Mouse (Mus musculus): ENCODE data around the gene Gm4565. TPM values are rescaled to one million over a fixed set of nuclear protein-coding genes. Genes with fewer than 3 reads are reported as not detected.
"Not testable (repeated sequence)": the region's sequence is repeated elsewhere in the genome, so short reads cannot be mapped to it uniquely, and the experiment has no call there.

Gene Gm4565
- total RNA-seq (2015): not detected in 2 replicates
- not detected in 2 replicates for total RNA-seq (2017)

DNA sequence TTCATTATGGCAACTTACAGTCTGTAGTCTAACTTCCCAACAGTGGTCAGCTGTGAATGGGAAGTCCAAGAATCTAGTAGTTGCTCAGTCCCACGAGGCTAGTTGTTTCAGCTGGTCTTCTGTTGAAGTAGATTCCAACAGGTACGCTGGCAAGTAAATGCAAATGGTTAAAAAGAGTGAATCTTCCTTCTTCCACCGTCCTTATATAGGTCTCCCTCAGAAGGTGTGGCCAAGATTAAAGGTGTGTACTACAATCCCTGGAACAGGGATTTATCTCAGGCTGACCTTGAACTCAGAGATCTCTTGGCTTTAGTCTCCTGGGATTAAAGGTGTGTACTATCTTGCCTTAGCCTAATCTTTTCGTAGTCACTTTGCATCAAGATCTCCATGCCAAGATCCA is at the start of gene Gm4565:
Gene Gm4565, minus strand, starts transcription at position 101 of the 400 bp plus-strand sequence.
- ATAC-seq (ENCODE audit: poor library complexity, severe bottlenecking): not testable (repeated sequence)

GRCm38 (mm10) chr7:22565243-22565642 is 22.7 kb downstream of the Gm4565 start, which contains the start of gene Gm4201:
TSS of gene Gm4201 (minus strand) at chr7:22565343.
- not testable (repeated sequence) for ATAC-seq (ENCODE audit: poor library complexity, severe bottlenecking)

- ATAC-seq (ENCODE audit: poor library complexity, severe bottlenecking): not testable (repeated sequence)
Measured at GRCm38 (mm10) chr7:22534787-22535186, 53.1 kb downstream of the Gm4565 start, which contains the start of gene Gm8677. TSS of gene Gm8677 (minus strand) at chr7:22534887.

Other genes starting within 250 kb of the Gm4565 start
- gene Gm8660, start 217.1 kb downstream of the Gm4565 start, total RNA-seq (2015): not detected in 2 replicates
- not detected in 2 replicates for gene Gm8660, start 217.1 kb downstream of the Gm4565 start, total RNA-seq (2017)
- not detected in 2 replicates for gene Vmn1r148, start 174.5 kb downstream of the Gm4565 start, total RNA-seq (2015)
- gene Vmn1r148, start 174.5 kb downstream of the Gm4565 start, total RNA-seq (2017): not detected in 2 replicates
- not detected in 2 replicates for gene Vmn1r149, start 149.9 kb downstream of the Gm4565 start, total RNA-seq (2015)
- not detected in 2 replicates for gene Vmn1r149, start 149.9 kb downstream of the Gm4565 start, total RNA-seq (2017)
- gene Gm10665, start 124.1 kb downstream of the Gm4565 start, total RNA-seq (2015): not detected in 2 replicates
- not detected in 2 replicates for gene Gm10665, start 124.1 kb downstream of the Gm4565 start, total RNA-seq (2017)
- not detected in 2 replicates for gene Vmn1r151, start 88.4 kb downstream of the Gm4565 start, total RNA-seq (2015)
- not detected in 2 replicates for gene Vmn1r151, start 88.4 kb downstream of the Gm4565 start, total RNA-seq (2017)
- gene Vmn1r152, start 65.2 kb downstream of the Gm4565 start, total RNA-seq (2015): not detected in 2 replicates
- not detected in 2 replicates for gene Vmn1r152, start 65.2 kb downstream of the Gm4565 start, total RNA-seq (2017)
- gene Gm8677, start 53.2 kb downstream of the Gm4565 start, total RNA-seq (2015): not detected in 2 replicates
- not detected in 2 replicates for gene Gm8677, start 53.2 kb downstream of the Gm4565 start, total RNA-seq (2017)
- gene Gm4201, start 22.8 kb downstream of the Gm4565 start, total RNA-seq (2015): not detected in 2 replicates
- not detected in 2 replicates for gene Gm4201, start 22.8 kb downstream of the Gm4565 start, total RNA-seq (2017)
- not detected in 2 replicates for gene Vmn1r155, start 69.9 kb upstream of the Gm4565 start, total RNA-seq (2015)
- not detected in 2 replicates for gene Vmn1r155, start 69.9 kb upstream of the Gm4565 start, total RNA-seq (2017)
- gene Gm8693, start 104.2 kb upstream of the Gm4565 start, total RNA-seq (2015): not detected in 2 replicates
- not detected in 2 replicates for gene Gm8693, start 104.2 kb upstream of the Gm4565 start, total RNA-seq (2017)
- gene Gm4567, start 131.6 kb upstream of the Gm4565 start, total RNA-seq (2015): not detected in 2 replicates
- not detected in 2 replicates for gene Gm4567, start 131.6 kb upstream of the Gm4565 start, total RNA-seq (2017)
- not detected in 2 replicates for gene Vmn1r157, start 173.6 kb upstream of the Gm4565 start, total RNA-seq (2015)
- not detected in 2 replicates for gene Vmn1r157, start 173.6 kb upstream of the Gm4565 start, total RNA-seq (2017)
- not detected in 2 replicates for gene Vmn1r158, start 202.7 kb upstream of the Gm4565 start, total RNA-seq (2015)
- not detected in 2 replicates for gene Vmn1r158, start 202.7 kb upstream of the Gm4565 start, total RNA-seq (2017)

All from megakaryocyte, adult 5-6 weeks (primary cell).